Mouse (Mus musculus) thymus, postnatal 25 days (tissue): Measurements from ENCODE around the gene Ipo13.
A peak's percentile ranks its signal among the peaks of the same experiment; 100 is the strongest.

ENCODE experiments used
- DNase-seq: peaks from one replicate; pipeline ENCODE4 v3.0.0; 2022

The Ipo13 gene

DNA sequence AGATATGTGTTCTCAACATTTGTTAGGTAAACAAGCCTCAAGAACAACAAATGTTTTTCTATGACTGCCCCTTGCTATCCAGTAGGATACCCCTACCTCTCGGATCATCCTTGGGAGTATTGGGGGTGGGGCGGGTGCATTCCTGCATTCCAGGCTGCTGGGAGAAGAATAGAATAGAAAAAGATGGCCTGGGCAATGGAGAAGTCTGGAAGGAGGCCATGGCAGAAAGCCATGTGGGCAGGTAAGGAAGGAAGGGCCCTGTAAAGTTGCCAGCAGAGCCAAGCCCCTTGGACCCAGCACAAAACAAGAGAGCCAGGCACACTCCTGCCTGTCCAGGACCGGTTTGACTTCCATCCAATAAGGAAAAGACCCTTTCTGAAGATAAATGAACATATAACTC lies 1.4 kb downstream of the Ipo13 start:
- DNase-seq: no peak

DNA sequence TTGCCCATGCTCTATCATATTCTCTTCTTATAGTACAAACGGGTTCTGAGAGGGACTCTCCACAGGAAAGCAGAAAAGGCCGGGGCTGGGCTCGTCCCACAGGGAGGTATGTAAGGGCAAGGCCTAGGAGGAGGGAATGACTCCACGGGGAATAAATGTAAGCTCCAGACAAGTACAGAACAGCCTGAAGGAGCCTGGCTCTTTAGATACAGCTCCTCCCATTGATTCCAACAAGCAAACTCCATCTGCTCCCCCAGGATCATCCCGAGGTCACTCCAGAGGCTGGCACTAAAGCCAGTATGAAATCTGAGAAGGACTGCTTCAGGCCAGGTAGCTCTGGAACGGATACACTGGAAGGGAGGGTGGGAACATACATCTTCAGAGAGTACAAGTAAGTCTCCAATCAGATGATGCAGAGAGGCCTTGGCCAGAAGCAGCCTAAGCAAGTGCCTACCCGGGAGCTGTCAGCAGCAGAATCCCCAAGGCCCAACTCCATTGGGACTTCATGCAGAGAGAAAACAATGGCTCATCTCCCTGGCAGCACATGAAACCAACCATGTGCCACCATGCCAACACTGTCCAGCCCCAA lies 2.0 kb downstream of the Ipo13 start:
- DNase-seq: no peak

GRCm38 (mm10) chr4:117912131-117912561 lies 2.7 kb downstream of the Ipo13 start:
- DNase-seq: no peak

- no peak for DNase-seq
These were observed 5.9 kb downstream of the Ipo13 start for GRCm38 (mm10) chr4:117908834-117909453.

DNA sequence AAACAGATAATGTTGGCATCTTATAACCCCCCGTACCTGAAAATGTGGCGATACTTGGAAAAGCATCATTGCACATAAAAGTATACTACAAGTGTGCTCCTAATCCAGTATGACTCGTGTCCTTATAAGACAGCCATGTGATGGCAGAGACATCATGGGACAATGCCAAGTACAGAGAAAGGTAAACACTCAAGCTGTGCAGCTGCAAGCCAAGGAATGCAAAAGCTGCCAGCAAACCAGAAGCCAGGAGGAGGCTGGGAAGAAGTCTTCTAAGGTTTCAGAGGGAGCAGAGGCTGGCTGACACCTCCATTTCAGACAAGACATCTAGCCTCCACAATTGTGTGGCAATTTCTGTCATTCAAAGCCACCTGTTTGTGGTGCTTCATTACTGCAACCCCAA lies 8.6 kb downstream of the Ipo13 start:
- no peak for DNase-seq

DNA sequence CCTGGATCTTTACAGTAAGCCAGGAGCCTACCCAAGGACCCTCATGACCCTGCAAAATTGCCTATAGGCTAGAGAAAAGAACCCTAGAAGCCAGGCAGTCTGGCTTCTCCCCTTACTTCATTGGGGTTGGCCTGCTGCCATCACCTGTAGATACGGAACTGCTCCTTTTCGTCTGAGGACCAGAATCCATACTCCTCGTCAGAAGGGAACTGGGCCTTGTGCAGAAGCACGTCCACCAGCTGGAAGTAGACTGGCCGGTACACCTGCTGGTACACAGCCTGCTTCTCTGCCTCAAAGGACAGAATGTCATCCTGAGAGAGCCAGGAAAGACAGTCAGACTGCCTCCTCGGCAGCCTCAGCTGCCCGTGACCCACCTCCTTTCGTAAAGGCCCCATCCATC lies 10.0 kb downstream of the Ipo13 start:
- no peak for DNase-seq

GRCm38 (mm10) chr4:117904094-117904493 lies 10.7 kb downstream of the Ipo13 start:
- DNase-seq: no peak

GRCm38 (mm10) chr4:117898111-117898510 lies 16.7 kb downstream of the Ipo13 start:
- DNase-seq: no peak

DNA sequence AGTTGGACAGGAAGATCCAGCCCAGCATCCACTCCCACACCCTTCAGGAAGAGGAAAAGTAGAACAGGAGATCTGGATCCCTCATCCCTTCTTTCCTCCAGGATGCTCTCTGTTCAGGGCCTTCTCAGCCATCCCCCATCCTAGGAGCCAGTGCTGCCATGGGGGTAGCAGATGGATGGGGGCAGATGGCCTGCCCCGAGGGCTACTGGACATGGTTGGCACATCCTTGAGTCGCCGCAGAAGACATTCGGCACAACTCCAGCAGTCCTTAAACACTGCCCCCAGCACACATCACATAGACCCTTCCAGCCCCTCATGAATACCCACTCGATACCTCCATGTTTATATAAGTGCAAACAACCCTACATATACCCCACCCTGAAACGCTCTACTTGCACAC lies 18.8 kb downstream of the Ipo13 start:
- DNase-seq: no peak

- DNase-seq: no peak
These were observed 19.5 kb downstream of the Ipo13 start for GRCm38 (mm10) chr4:117895339-117895738.

DNA sequence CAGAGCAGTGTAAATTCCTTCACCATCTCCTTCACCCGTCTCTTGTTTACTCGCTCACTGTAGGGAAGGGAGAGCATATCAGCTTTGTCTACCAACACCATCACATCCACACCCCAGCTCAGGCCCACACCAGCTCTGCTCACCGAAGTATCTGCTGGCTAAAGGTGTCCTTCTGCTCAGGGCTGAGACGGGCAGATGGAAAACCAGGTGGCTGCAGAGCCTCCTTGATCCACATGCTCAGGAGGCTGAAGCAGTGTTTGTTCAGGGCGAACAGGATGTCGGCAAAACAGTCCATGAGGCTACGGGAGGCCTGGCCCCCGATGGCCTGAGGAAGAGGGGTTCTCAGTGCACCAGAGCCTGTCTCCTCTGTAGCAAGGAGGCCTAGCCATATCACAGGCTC lies 20.2 kb downstream of the Ipo13 start:
- DNase-seq: no peak

DNA sequence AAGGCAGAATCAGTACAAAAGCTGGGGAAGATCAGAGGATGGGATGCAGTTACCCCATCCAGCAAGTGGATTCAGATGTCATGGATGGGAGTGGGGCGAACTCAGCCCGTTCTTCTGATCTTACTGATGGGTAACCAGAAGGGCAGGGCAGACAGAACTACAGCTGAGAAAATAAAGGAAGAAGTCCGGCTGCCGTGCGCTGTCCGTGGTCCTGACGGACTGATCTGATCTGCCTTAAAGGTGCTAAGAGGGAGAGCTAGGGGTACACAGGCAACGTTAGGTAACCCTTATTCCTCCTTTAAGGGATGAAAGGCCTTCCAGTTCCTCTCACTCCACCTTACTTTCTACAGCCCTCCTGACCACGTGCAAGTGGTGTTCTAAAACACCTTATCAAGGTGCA lies 21.4 kb downstream of the Ipo13 start:
- DNase-seq: peak; percentile 68

GRCm38 (mm10) chr4:117891738-117892161 lies 23.0 kb downstream of the Ipo13 start, which contains the start of gene Dph2:
Gene Dph2 (minus strand): TSS chr4:117892032.
- peak; percentile 78 for DNase-seq

GRCm38 (mm10) chr4:117890750-117891149 lies 24.0 kb downstream of the Ipo13 start:
- DNase-seq: no peak

- DNase-seq: no peak
These were observed 24.8 kb downstream of the Ipo13 start for GRCm38 (mm10) chr4:117890031-117890430.

- no peak for DNase-seq
These were observed 25.3 kb downstream of the Ipo13 start for GRCm38 (mm10) chr4:117889471-117889870.

GRCm38 (mm10) chr4:117887920-117888319 lies 26.9 kb downstream of the Ipo13 start:
- DNase-seq: no peak

DNA sequence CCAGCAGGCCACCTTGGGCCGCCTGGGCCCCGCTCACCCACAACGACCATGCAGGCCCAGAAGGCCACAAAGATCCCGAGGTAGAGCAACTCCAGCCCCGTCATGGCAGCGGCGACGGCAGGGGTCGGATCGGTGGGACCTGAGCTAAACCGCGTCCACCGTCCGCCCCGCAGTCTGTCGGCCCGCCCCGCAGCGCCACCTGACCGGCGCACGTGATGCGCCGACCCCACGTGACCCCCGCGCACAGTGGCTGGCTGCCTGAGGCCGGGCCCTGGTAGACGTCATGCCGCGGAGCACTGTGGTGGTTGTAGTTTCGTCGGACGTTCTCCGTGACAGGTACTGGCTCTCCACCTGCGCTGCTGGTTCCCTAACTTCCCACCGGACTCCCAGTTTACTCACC lies 27.7 kb downstream of the Ipo13 start, which contains the start of gene Atp6v0b:
Atp6v0b (minus strand) TSS at position 201 of the 400 bp plus-strand sequence.
- peak; percentile 92 for DNase-seq

DNA sequence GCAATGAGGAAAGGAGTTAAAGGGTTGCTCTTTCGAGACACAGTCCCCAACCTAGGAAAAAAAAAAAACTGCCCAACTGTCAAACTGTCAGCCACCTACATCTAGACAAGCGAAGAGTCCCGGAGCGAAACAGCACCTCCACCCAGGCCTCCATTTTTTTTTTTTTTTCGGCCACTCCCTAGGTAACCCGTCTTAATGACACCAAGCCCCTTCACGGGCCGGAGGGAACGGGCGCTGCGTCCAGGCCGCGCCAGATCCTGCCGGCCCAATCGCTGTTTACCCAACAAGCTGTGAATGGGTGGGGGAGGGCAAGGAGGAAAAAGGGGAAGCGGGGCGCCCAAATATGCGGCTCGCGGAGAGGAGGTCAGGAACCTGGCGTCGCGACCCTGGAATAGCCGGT lies 28.2 kb downstream of the Ipo13 start:
- no peak for DNase-seq

GRCm38 (mm10) chr4:117885994-117886393 lies 28.8 kb downstream of the Ipo13 start:
- no peak for DNase-seq

DNA sequence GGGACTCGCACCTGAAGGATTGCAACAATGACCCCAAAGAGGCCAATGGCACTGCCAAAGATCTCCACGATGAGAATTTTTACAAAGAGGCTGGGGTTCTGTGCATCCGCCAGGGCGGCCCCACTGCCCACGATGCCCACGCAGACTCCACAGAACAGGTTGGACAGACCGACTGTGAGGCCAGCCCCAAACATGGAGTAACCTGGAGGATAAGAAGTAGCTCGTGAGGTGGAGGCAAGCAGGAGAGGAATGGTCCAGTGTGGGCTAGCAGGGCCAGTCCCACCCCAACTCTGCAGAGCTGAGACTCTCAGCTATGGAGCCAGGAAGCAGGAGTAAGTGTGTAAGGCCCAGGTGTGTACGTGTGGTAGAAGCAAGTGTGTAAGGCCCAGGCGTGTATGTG lies 29.7 kb downstream of the Ipo13 start:
- no peak for DNase-seq

DNA sequence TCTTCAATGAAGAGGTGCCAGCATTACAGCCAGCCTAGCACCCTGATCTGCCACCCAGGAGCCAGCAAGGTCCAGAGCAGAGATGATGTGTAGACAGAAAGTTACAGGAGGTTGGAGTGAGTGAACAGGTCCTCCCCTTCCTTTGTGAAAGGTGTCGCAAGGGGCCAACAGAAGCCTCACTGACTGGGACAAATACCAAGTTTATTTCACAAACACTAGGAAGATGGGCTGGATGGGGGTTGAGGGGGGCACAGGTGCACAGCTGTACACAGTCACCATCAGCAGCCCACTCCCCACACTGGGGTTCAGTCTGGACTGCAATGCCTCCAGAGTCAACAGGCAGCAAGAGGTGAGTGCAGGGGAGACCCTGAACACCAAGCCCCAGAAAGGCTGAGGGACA lies 30.7 kb downstream of the Ipo13 start:
- DNase-seq: no peak

DNA sequence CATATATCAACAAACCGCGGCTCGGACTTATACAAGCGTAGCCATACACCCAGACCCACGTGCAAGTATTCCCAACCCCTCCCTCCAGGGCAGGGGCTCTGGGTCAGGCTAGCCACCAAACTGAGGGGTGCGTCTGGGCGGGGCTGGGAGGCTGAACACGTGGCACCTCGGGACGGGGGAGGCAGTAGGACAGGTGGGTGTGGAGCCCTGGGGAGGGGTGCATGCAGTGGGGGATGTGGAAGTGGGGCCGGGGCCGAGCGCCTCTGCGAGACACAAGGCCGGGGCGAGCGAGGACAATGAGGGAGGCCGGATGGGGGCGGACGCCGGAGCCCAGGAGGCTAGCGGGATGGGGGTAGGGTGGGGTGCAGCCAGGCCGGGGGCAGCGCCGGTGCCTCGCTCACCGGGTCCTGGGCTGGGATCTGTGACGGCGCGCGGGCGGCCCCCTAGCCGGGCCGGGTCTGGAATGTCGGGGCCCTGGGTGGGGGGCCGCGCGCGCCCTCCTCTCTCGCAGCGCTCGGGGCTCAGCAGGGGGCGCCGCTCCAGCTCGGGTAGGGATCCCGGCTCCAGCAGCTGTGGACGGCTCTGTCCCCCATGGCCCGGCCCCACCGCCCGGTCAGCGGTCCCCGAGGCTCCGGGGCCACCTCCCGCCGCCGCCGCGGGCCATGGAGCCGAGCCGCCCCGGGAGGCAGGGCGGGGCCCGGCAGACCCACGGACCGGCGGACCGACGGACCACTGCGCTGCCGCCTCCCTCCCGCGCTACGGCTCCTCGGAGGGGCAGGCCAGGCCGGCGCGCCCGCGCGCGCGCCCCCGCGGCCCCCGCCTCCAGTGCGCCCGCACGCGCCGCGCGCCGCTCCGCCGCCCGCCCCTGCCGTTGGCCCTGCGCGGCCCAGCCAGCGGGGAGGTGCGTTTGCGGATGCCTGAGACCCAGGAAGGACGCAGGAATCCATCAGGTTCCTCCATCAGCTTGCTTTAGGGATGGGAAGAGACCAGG lies 31.8 kb downstream of the Ipo13 start, which contains the start of gene B4galt2:
B4galt2 (minus strand) TSS at position 787 of the 991 bp plus-strand sequence.
- DNase-seq: no peak
